Mouse (Mus musculus) heart, embryonic 13.5 days (tissue): ENCODE data around the gene Cacnb1. TPM values are rescaled to one million over a fixed set of nuclear protein-coding genes. Genes with fewer than 3 reads are reported as not detected.

Source experiments
- ATAC-seq: fragments of 200-750 bp; cut with Nextera tagmentation; 2 replicates; pipeline ENCODE4 v1.8.0; 2017; ENCODE audit warnings: moderate TSS enrichment; ENCODE audit not compliant: insufficient number of reproducible peaks, low FRiP score, low TSS enrichment; ENCODE audit errors: extremely low read depth
- H3K27ac ChIP-seq: fragments of 300-500 bp; sonication (generic); replicated peaks from 2 replicates; pipeline ENCODE4 v1.5.1; 2015; ENCODE audit warnings: moderate library complexity, mild to moderate bottlenecking, inconsistent platforms
- H3K27me3 ChIP-seq: fragments of 300-500 bp; sonication (generic); replicated peaks from 2 replicates; pipeline ENCODE4 v1.6.1; 2015; ENCODE audit warnings: mild to moderate bottlenecking, inconsistent platforms
- H3K36me3 ChIP-seq: fragments of 300-500 bp; sonication (generic); 2 replicates; pipeline ENCODE4 v1.6.1; 2015; ENCODE audit warnings: mild to moderate bottlenecking, inconsistent platforms
- H3K4me1 ChIP-seq: fragments of 300-500 bp; sonication (generic); 2 replicates; pipeline ENCODE4 v1.6.1; 2015; ENCODE audit warnings: inconsistent platforms
- H3K4me2 ChIP-seq: fragments of 300-500 bp; sonication (generic); 2 replicates; pipeline ENCODE4 v1.6.1; 2015; ENCODE audit warnings: inconsistent platforms, mild to moderate bottlenecking, moderate library complexity
- H3K4me3 ChIP-seq: fragments of 300-500 bp; sonication (generic); 2 replicates; pipeline ENCODE4 v1.5.1; 2015; ENCODE audit warnings: moderate library complexity, mild to moderate bottlenecking, inconsistent platforms
- H3K9ac ChIP-seq: fragments of 300-500 bp; sonication (generic); 2 replicates; pipeline ENCODE4 v1.6.1; 2015; ENCODE audit warnings: inconsistent platforms, mild to moderate bottlenecking, moderate library complexity
- H3K9me3 ChIP-seq: fragments of 300-500 bp; sonication (generic); 2 replicates; pipeline ENCODE4 v1.6.1; 2016; ENCODE audit warnings: inconsistent platforms
- WGBS: fragments of 180-500 bp; shearing (Covaris S2); methylation state at CpG from one replicate; pipeline ENCODE4 v1.1.7; 2015; ENCODE audit warnings: mixed read lengths; 5-methylcytosine and 5-hydroxymethylcytosine counted together
- polyA plus RNA-seq: library from polyadenylated mRNA; unstranded; fragments of >200 nt; fragmentation: Nextera tagmentation; extraction: Ambion mirVana; gene quantifications from 2 replicates; pipeline ENCODE4 v1.2.1, GENCODE M21; 2015

Gene Cacnb1
- polyA plus RNA-seq, 1 experiment from 2014 or later = 6.0 TPM

DNA sequence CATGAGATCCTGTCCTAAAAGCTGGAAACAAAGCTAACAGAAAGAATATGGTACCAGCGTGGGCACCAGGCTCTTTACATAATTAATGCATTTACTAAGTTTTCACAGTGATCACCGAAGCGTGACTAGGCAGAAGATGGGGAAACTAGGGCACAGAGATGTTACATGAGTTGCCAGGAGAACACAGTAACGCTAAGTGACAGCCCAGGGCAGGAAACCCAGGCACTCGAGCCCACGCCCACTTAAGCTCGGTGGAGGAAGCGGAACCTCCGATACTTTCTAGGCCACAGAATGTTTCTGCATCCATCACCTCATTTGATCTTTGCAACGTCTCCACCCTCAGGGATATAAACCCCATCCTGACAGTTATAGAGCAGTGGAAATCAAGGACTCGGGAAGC, 14.7 kb downstream of the Cacnb1 start:
- Histone ChIP-seq H3K9me3 (no peaks in the 10 kb centered on the region), H3K36me3 (peaks cover 46% of the 10 kb centered on the region), H3K27ac (no peak overlapping the region), H3K27me3 (peaks cover 47% of the 10 kb centered on the region), H3K4me2 (no peak overlapping the region), H3K4me3 (no peak overlapping the region), H3K9ac (no peak overlapping the region), H3K4me1 (peaks cover 16% of the 10 kb centered on the region)
- 80% methylated on average over 11 of the region's 11 CpGs for WGBS
- no peak for ATAC-seq

DNA sequence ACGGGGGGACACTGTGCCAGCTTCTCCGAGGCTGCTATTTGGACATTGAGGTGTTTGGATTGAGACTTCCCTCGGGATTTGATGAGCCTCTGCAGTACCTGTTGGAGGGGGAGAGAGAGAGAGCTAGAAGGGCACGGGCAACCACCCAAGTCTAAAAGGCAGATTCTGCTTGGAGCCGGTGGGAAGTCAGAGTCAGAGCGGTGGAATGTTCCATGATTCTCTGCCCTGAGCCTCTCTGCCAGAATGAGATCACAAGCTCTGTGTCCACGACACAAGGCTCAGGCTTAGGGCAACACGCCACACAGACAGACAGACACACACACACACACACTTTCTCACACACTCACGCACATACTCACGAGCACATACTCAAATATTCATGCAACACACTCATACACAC, 17.1 kb downstream of the Cacnb1 start:
- Histone ChIP-seq H3K4me1 (peaks cover 26% of the 10 kb centered on the region), H3K9me3 (no peaks in the 10 kb centered on the region), H3K4me2 (no peak overlapping the region), H3K4me3 (no peak overlapping the region), H3K9ac (no peak overlapping the region), H3K27me3 (peaks cover 47% of the 10 kb centered on the region), H3K36me3 (peaks cover 42% of the 10 kb centered on the region), H3K27ac (no peak overlapping the region)
- 73% methylated on average over 10 of the region's 10 CpGs for WGBS
- ATAC-seq = no peak

DNA sequence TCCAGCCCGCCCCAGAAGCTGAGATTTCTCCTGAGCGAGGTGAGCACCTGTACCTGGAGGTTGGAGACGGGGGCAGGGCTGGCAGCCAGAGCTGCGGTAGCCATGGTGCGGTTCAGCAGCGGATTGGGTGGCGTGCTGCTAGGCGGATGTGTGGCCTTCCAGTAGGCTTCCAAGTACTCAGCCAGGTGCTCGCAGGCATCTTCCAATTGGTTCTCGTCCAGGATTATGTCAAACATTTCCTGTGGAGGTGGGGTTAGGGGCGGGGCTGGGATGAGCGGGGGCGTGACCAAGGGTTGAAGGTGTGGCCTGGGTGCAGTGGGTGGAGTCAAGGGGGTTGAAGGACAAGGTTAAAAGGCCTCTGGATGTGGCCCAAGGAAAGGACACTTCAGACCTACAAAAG, 17.8 kb downstream of the Cacnb1 start:
- no peak overlapping the region for H3K9ac ChIP-seq
- no peak for ATAC-seq
- H3K27me3 ChIP-seq = peaks cover 47% of the 10 kb centered on the region
- H3K9me3 ChIP-seq = no peaks in the 10 kb centered on the region
- H3K4me2 ChIP-seq = no peak overlapping the region
- 44% methylated on average over 13 of the region's 13 CpGs for WGBS
- no peak overlapping the region for H3K4me3 ChIP-seq
- peaks cover 26% of the 10 kb centered on the region for H3K4me1 ChIP-seq
- peaks cover 37% of the 10 kb centered on the region for H3K36me3 ChIP-seq
- no peak overlapping the region for H3K27ac ChIP-seq

DNA sequence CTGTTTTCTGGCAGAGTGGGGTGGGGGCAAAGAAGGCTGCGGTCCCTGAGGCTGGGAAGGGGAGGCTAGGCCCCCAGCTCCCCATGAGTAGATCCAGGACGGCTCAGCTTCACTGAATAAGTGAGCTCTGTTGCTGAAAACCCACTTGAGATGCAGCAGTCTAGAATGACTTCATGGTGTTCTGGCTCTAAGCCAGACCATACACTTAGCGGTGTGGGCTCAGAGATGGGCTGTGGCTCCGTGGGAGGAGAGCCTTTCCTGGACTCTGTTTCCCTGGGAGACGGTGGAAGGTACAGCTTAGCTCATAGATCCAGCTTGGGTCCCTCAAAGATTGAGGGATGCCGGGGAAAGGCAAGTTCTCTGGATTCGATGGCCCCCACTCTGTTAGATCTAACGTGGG, 18.7 kb downstream of the Cacnb1 start:
- 51% methylated on average over 8 of the region's 8 CpGs for WGBS
- no peak overlapping the region for H3K4me2 ChIP-seq
- H3K27me3 ChIP-seq = peaks cover 55% of the 10 kb centered on the region
- peaks cover 26% of the 10 kb centered on the region for H3K4me1 ChIP-seq
- no peak overlapping the region for H3K27ac ChIP-seq
- H3K9ac ChIP-seq = no peak overlapping the region
- H3K4me3 ChIP-seq = no peak overlapping the region
- H3K36me3 ChIP-seq = peaks cover 28% of the 10 kb centered on the region
- no peak for ATAC-seq
- no peaks in the 10 kb centered on the region for H3K9me3 ChIP-seq

DNA sequence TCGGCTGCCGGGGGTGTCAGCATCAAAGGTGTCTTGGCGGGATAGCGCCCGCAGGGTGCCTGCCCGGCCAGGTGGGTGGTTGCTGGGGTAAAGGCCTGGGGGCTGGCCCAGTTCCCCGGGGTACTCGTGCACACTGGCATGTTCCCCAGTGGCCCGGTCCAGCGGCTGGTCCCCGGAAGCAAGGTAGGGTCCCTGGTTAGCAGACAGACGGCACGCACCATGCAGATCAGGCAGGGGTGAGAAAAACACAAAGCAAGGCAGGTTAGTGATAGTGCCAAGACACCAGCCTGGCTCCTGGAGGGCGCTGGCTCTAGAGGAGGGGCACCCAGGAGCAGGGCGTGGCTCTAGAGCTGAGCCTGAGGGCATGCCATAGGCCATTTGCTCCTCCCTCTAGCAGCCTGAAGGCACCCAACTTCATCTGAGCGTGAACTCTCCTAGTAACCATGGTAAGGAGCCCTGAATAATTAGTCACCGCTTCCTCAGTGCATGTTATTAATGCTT, 19.6 kb downstream of the Cacnb1 start:
- peak overlapping the region; percentile 48 for H3K9ac ChIP-seq
- ATAC-seq = no peak

DNA sequence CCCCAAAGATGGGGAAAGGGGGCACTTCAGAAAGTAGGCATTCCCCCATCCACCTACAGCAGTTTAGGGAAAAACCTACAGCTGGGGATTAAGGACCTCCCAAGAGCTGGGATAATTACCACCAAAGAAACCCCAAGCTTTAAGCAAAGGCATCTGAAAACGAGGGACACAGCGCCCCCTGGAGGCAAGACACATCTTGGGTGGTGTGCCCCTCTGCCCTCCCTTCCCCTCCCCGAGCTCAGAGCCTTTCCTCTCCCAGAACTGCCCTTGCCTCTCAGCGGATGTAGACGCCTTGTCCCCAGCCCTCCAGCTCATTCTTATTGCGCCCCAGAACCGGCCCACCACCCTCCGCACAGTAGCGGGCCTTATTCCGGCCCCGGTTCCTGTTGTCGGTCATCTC, 20.2 kb downstream of the Cacnb1 start:
- Histone ChIP-seq H3K9me3 (no peaks in the 10 kb centered on the region), H3K4me2 (peak overlapping the region; percentile 62), H3K27ac (no peak overlapping the region), H3K36me3 (peaks cover 23% of the 10 kb centered on the region), H3K4me1 (peaks cover 26% of the 10 kb centered on the region), H3K27me3 (peaks cover 68% of the 10 kb centered on the region), H3K9ac (peak overlapping the region; percentile 48), H3K4me3 (peak overlapping the region; percentile 29)
- 9% methylated on average over 12 of the region's 12 CpGs for WGBS
- no peak for ATAC-seq

More for the DNA sequence above, 19.6 kb downstream of the Cacnb1 start:
- H3K4me3 ChIP-seq = peak overlapping the region; percentile 29
- H3K4me1 ChIP-seq = peaks cover 26% of the 10 kb centered on the region
- H3K27ac ChIP-seq = no peak overlapping the region
- no peaks in the 10 kb centered on the region for H3K9me3 ChIP-seq
- peaks cover 63% of the 10 kb centered on the region for H3K27me3 ChIP-seq
- peak overlapping the region; percentile 62 for H3K4me2 ChIP-seq
- peaks cover 23% of the 10 kb centered on the region for H3K36me3 ChIP-seq
- 34% methylated on average over 17 of the region's 17 CpGs for WGBS

DNA sequence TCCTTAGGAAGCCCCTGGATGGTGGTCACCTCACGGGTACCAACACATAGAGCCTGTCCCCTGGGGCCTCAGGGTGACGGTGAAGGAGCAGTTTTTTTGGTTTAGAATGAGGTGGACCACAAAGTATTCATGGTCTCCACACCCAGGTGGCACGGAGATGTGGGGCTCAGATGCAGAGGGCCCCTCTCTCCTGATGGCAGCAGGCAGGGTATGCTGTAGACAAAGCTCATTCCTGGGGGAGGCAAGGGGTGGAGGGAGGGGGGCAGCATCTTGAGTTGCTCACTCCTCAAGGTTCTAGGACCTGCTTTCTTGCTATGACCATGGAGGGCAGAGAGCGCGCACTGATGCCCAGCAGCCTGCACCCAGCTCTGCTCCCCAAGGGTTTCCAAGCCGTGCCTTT, 20.8 kb downstream of the Cacnb1 start:
- no peak for ATAC-seq
- 51% methylated on average over 6 of the region's 6 CpGs for WGBS
- Histone ChIP-seq H3K36me3 (peaks cover 16% of the 10 kb centered on the region), H3K27ac (no peak overlapping the region), H3K4me2 (peak overlapping the region; percentile 62; the same call in 1 of the 2 replicates), H3K4me3 (no peak overlapping the region), H3K9me3 (no peaks in the 10 kb centered on the region), H3K4me1 (peaks cover 26% of the 10 kb centered on the region), H3K9ac (peak overlapping the region; percentile 48; the same call in 1 of the 2 replicates), H3K27me3 (peaks cover 69% of the 10 kb centered on the region)

DNA sequence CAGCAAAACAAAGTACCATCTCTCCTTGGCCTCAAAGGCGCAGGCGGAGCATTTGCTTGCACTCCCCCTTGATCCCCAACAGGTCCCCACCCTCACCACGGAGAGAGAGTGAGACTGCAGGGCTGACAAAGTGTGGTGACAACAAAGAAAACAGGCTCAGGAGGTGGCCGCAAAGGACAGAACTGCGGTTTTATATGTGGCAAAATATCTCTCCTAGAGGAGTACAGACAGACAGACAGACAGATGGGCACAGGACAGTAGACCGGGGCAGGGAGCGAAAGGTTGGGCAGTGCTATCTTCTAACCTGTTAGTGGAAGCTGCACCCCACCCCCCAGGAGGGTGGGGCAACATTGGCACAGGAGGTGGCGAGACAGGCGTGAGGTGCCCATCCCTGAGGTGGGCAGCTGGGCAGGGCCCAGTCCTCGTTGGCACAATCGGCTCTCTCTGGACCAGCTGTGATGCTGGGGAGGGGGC, 21.4 kb downstream of the Cacnb1 start:
- Histone ChIP-seq H3K9me3 (no peaks in the 10 kb centered on the region), H3K36me3 (peaks cover 13% of the 10 kb centered on the region), H3K4me1 (peaks cover 26% of the 10 kb centered on the region), H3K4me3 (no peak overlapping the region), H3K9ac (no peak overlapping the region), H3K27me3 (peaks cover 74% of the 10 kb centered on the region), H3K4me2 (no peak overlapping the region), H3K27ac (no peak overlapping the region)
- WGBS = 30% methylated on average over 11 of the region's 11 CpGs
- no peak for ATAC-seq

DNA sequence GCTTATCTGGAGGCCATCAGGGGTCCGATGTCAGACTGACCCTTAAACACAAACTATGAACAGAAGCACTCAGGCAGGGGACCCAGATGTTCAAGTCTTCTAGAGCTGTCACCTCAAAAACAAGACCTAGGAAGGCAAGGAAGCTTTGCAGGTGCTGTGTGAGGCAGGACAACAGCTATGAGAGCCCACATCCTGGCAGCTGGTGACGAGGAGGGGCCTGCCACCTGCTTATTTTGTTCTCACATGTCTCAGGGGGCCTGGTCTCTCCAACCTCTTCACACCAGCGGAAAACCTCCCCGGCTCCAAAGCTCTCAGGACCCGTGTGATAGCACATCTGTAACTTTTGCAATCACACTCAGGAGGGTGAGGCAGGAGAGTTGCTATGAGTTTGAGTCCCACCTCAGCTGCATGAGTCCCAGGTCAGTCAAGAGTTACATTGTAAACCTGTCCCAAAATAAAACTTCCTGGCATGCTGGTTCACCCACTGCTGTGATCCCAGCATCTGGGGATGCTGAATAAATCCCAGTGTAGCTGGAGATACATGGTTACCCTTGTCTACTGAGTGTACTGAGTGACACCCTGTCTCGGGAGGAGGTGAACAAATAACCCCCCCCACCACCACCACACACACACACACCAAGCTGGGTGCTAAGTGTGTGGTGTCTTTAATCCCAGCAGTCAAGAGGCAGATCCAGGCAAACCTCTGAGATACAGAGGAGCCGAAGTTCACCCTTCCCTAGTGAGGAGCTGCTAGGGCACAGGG, 22.3 kb downstream of the Cacnb1 start:
- Histone ChIP-seq H3K9me3 (no peaks in the 10 kb centered on the region), H3K4me3 (no peak overlapping the region), H3K4me2 (no peak overlapping the region), H3K27me3 (peaks cover 80% of the 10 kb centered on the region), H3K4me1 (peaks cover 30% of the 10 kb centered on the region), H3K27ac (no peak overlapping the region), H3K36me3 (peaks cover 13% of the 10 kb centered on the region), H3K9ac (no peak overlapping the region)
- ATAC-seq = no peak
- WGBS = 17% methylated on average over 7 of the region's 7 CpGs

DNA sequence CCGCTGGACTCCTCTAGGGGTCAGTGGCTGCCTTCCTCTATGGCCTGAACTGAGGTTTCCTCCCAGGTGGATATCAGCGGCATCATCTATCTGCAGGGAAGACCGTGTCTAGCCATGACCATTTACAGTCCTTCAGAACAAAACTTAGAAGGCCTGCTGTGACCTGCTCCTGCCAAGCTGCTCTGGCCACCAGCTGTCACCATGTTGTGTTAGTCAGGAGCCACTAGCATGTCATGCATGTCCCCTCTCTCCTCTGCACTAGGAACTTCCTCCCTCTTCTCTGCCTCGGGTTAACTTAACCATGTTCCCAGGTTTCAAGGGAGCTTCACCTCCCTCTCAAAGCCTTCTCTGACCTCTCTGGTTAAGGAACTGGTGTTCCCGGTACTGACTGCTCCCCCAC, 23.1 kb downstream of the Cacnb1 start:
- ATAC-seq = no peak
- Histone ChIP-seq H3K4me2 (no peak overlapping the region), H3K4me3 (no peak overlapping the region), H3K4me1 (peaks cover 38% of the 10 kb centered on the region), H3K36me3 (peaks cover 5% of the 10 kb centered on the region), H3K27me3 (peaks cover 82% of the 10 kb centered on the region), H3K9me3 (no peaks in the 10 kb centered on the region), H3K27ac (no peak overlapping the region), H3K9ac (no peak overlapping the region)
- WGBS = 58% methylated on average over 5 of the region's 5 CpGs

DNA sequence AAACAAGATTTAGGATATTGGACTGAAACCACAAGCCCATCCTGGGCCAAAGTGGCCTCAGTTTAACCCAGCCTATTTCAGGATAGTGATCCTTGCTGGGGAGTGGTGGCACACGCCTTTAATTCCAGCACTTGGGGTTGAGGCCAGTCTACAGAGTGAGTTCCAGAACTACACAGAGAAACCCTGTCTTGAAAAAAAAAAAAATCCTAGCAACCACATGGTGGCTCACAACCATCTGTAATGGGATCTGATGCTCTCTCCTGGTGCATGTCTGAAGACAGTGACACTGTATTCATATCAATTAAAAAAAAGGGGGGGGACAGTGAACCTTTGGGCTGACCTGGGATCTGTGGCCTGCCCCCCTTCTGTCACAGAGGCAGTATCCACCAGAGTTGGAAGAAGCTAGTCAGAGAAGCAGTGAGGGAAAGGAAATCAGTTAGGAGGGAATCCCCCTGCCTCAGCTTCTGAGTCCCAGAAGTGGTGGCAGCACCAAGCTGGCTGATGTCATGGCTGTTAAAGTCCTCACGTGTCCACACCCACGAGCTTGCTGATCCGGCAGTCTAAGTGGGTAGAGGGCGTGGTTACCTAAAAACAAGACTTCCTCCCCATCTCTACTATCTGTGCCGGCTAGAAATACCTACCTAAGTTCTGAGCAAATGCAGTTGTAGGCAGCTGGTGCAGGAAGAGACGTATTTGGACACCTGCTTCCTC, 23.8 kb downstream of the Cacnb1 start:
- Histone ChIP-seq H3K4me3 (no peak overlapping the region), H3K27ac (no peak overlapping the region), H3K27me3 (peaks cover 83% of the 10 kb centered on the region), H3K4me1 (peaks cover 38% of the 10 kb centered on the region), H3K4me2 (no peak overlapping the region), H3K36me3 (no peaks in the 10 kb centered on the region), H3K9me3 (no peaks in the 10 kb centered on the region), H3K9ac (no peak overlapping the region)
- no peak for ATAC-seq
- WGBS = 46% methylated on average over 7 of the region's 7 CpGs
